In genomic region chr4:40267681-40268080, GRCm38 (mm10) we compare ENCODE assay signal across 8 mouse cellular contexts. TPM values are rescaled to one million over a fixed set of nuclear protein-coding genes. Genes with fewer than 3 reads are reported as not detected.
DNase-seq lines count a peak whose midpoint lies in the region; ATAC-seq and TF ChIP-seq lines count a peak whose summit lies in the region.

No protein-coding gene starts in this region.

- no peak for TF ChIP-seq EP300 in stomach, postnatal 0 days (optimal IDR thresholded peaks at IDR 0.05)

- H3K4me3 ChIP-seq in left cerebral cortex, adult 2 months: peak overlapping the region; percentile 58
- H3K4me3 ChIP-seq in intestine, embryonic 16.5 days (ENCODE audit: low read length): peak overlapping the region; percentile 83
- H3K4me3 ChIP-seq in lung, adult 2 months (replicated peaks; ENCODE audit: extremely low read depth, low read depth, low read length): peak overlapping the region; percentile 85
- H3K4me3 ChIP-seq in stomach, postnatal 0 days (ENCODE audit: low read depth, low read length): peak overlapping the region; percentile 70

- no peak for TF ChIP-seq CTCF in left cerebral cortex, adult 2 months (IDR thresholded peaks at IDR 0.05)
- TF ChIP-seq CTCF in lung, adult 2 months (IDR thresholded peaks at IDR 0.05; ENCODE audit: insufficient read depth, low read length): no peak
- no peak for TF ChIP-seq CTCF in stomach, postnatal 0 days (IDR thresholded peaks at IDR 0.05; ENCODE audit: low read depth)

- ATAC-seq in intestine, embryonic 16.5 days: peak; percentile 61
- peak; percentile 28 for ATAC-seq in stomach, postnatal 0 days (ENCODE audit: low FRiP score, low TSS enrichment)
- ATAC-seq in monocyte, adult 5-6 weeks (replicated peaks; ENCODE audit: insufficient number of reproducible peaks, low FRiP score, low TSS enrichment, poor library complexity, severe bottlenecking): no peak

- TF ChIP-seq POLR2A in lung, adult 2 months (IDR thresholded peaks at IDR 0.05; ENCODE audit: borderline replicate concordance, extremely low read depth, low read depth, low read length): no peak

- H3K4me1 ChIP-seq in intestine, embryonic 16.5 days (ENCODE audit: control insufficient read depth, insufficient read depth, low read length): peaks cover 18% of the 10 kb centered on the region
- H3K4me1 ChIP-seq in lung, adult 2 months (ENCODE audit: control insufficient read depth, insufficient read depth, low read length): peaks cover 4% of the 10 kb centered on the region
- 0 out of 2 replicates have a peak, but pooled peaks cover 2% of the 10 kb centered on the region for H3K4me1 ChIP-seq in stomach, postnatal 0 days (replicated peaks; ENCODE audit: control insufficient read depth, insufficient read depth)

- peak overlapping the region; percentile 88 for H3K4me2 ChIP-seq in intestine, embryonic 16.5 days (ENCODE audit: low read depth, low read length)
- H3K4me2 ChIP-seq in stomach, postnatal 0 days (replicated peaks; ENCODE audit: low read depth): peak overlapping the region; percentile 92

- H3K9ac ChIP-seq in intestine, embryonic 16.5 days (ENCODE audit: low read depth, low read length): peak overlapping the region; percentile 94
- peak overlapping the region; percentile 76 for H3K9ac ChIP-seq in stomach, postnatal 0 days (ENCODE audit: low read length)

- H3K9me3 ChIP-seq in intestine, embryonic 16.5 days (ENCODE audit: control insufficient read depth, low read length): no peaks in the 10 kb centered on the region
- no peaks in the 10 kb centered on the region for H3K9me3 ChIP-seq in stomach, postnatal 0 days (ENCODE audit: control insufficient read depth, low read length)

- intact Hi-C loops in left cerebral cortex, adult 2 months (cut with DNase I): loop anchor here (2.0 kb wide), 1 partner anchor 125 kb away; the partner anchor contains the start of gene Aco1
- intact Hi-C loops in left cerebral cortex, postnatal 10 days (cut with DNase I): loop anchor here (5.0 kb wide), 1 partner anchor 85 kb away; no protein-coding TSS in a partner anchor

- H3K27me3 ChIP-seq in intestine, embryonic 16.5 days (replicated peaks; ENCODE audit: control insufficient read depth, insufficient read depth, low read length): no peaks in the 10 kb centered on the region
- no peaks in the 10 kb centered on the region for H3K27me3 ChIP-seq in stomach, postnatal 0 days (ENCODE audit: control insufficient read depth, insufficient read depth, low read length)

- DNase-seq in left cerebral cortex, adult 2 months (ENCODE audit: extremely low spot score in 1 of 2, low spot score in 2 of 2): no peak
- no peak for DNase-seq in left cerebral cortex, postnatal 10 days (ENCODE audit: extremely low spot score in 1 of 2, low spot score in 2 of 2)
- DNase-seq in c-Kit-negative CD71-positive TER-119-positive erythroid progenitor cells, embryonic 14.5 days (ENCODE audit: low read depth, low spot score): peak; percentile 11
- no peak for DNase-seq in lung, adult 2 months
- DNase-seq in stomach, postnatal 0 days (ENCODE audit: low spot score): peak; percentile 38
- no peak for DNase-seq in cerebellum, postnatal 14 days

- H3K36me3 ChIP-seq in intestine, embryonic 16.5 days (ENCODE audit: control insufficient read depth, insufficient read depth, low read length): peaks cover 2% of the 10 kb centered on the region; the same call in 1 of the 2 replicates
- peaks cover 6% of the 10 kb centered on the region for H3K36me3 ChIP-seq in stomach, postnatal 0 days (ENCODE audit: control insufficient read depth, insufficient read depth, low read length)

- H3K27ac ChIP-seq in left cerebral cortex, adult 2 months: peak overlapping the region; percentile 78
- peak overlapping the region; percentile 100 for H3K27ac ChIP-seq in intestine, embryonic 16.5 days (ENCODE audit: low read length)
- H3K27ac ChIP-seq in stomach, postnatal 0 days (replicated peaks): peak overlapping the region; percentile 99

- 56% methylated on average over 7 of the region's 7 CpGs for WGBS in intestine, embryonic 16.5 days
- 29% methylated on average over 7 of the region's 7 CpGs for WGBS in lung, adult 2 months
- WGBS in stomach, postnatal 0 days: 56% methylated on average over 7 of the region's 7 CpGs

RNA-seq across cellular contexts. Expression of gene Smim27, which starts 1.7 kb away (rescaled TPM):
- total RNA-seq in left cerebral cortex, adult 2 months (2021): 10 to 100 TPM; 10.3 to 11.8 TPM
- total RNA-seq in left cerebral cortex, postnatal 10 days (2021): 10 to 100 TPM in 1 of 2 experiments, 1 to 10 TPM in 1; 8.5 to 14.4 TPM
- polyA plus RNA-seq in intestine, embryonic 16.5 days (2015; fragmentation: Nextera tagmentation; extraction: Ambion mirVana): 27.4 and 28.9 TPM in 2 replicates
- polyA plus RNA-seq in lung, adult 2 months (2012; rRNA removed): 15.2 and 22.2 TPM in 2 replicates
- polyA plus RNA-seq in stomach, postnatal 0 days (2015; fragmentation: Nextera tagmentation; extraction: Ambion mirVana): 49.8 and 50.3 TPM in 2 replicates
- total RNA-seq in monocyte, adult 5-6 weeks (2017): 6.8 to 13.1 TPM (median 8.2 TPM) in 3 replicates

RNA-seq across cellular contexts. Expression of gene Topors, which starts 2.0 kb away (rescaled TPM):
- 10 to 100 TPM; 19.2 to 21.9 TPM for total RNA-seq in left cerebral cortex, adult 2 months (2021)
- total RNA-seq in left cerebral cortex, postnatal 10 days (2021): 10 to 100 TPM; 16.0 to 17.8 TPM
- 30.4 and 31.4 TPM in 2 replicates for polyA plus RNA-seq in intestine, embryonic 16.5 days (2015; fragmentation: Nextera tagmentation; extraction: Ambion mirVana)
- 4.0 and 5.3 TPM in 2 replicates for polyA plus RNA-seq in lung, adult 2 months (2012; rRNA removed)
- 16.3 and 16.8 TPM in 2 replicates for polyA plus RNA-seq in stomach, postnatal 0 days (2015; fragmentation: Nextera tagmentation; extraction: Ambion mirVana)
- 78.8 to 88.0 TPM (median 79.8 TPM) in 3 replicates for total RNA-seq in monocyte, adult 5-6 weeks (2017)

RNA-seq across cellular contexts. Expression of gene Ndufb6, which starts 11.5 kb away (rescaled TPM):
- 100 to 1,000 TPM; 164 to 187 TPM for total RNA-seq in left cerebral cortex, adult 2 months (2021)
- 100 to 1,000 TPM; 213 to 222 TPM for total RNA-seq in left cerebral cortex, postnatal 10 days (2021)
- 399 and 413 TPM in 2 replicates for polyA plus RNA-seq in intestine, embryonic 16.5 days (2015; fragmentation: Nextera tagmentation; extraction: Ambion mirVana)
- 58.8 and 59.3 TPM in 2 replicates for polyA plus RNA-seq in lung, adult 2 months (2012; rRNA removed)
- 354 and 360 TPM in 2 replicates for polyA plus RNA-seq in stomach, postnatal 0 days (2015; fragmentation: Nextera tagmentation; extraction: Ambion mirVana)
- 19.6 to 49.3 TPM (median 45.1 TPM) in 3 replicates for total RNA-seq in monocyte, adult 5-6 weeks (2017)

RNA-seq across cellular contexts. Expression of gene Ddx58, which starts 28.1 kb away (rescaled TPM):
- total RNA-seq in left cerebral cortex, adult 2 months (2021): 1 to 10 TPM; 3.6 to 4.2 TPM
- total RNA-seq in left cerebral cortex, postnatal 10 days (2021): 1 to 10 TPM; 3.5 to 4.8 TPM
- polyA plus RNA-seq in intestine, embryonic 16.5 days (2015; fragmentation: Nextera tagmentation; extraction: Ambion mirVana): 9.9 and 10.8 TPM in 2 replicates
- 14.0 and 21.8 TPM in 2 replicates for polyA plus RNA-seq in lung, adult 2 months (2012; rRNA removed)
- 5.9 and 6.9 TPM in 2 replicates for polyA plus RNA-seq in stomach, postnatal 0 days (2015; fragmentation: Nextera tagmentation; extraction: Ambion mirVana)
- 40.6 to 102 TPM (median 50.8 TPM) in 3 replicates for total RNA-seq in monocyte, adult 5-6 weeks (2017)

Comparison
In these comparisons a context has a peak if more than half of its experiments do, and no peak if none do; other contexts are left out.
1. DNase-seq: peak in c-Kit-negative CD71-positive TER-119-positive erythroid progenitor cells, embryonic 14.5 days (single experiment) and stomach, postnatal 0 days (single experiment); none in left cerebral cortex, adult 2 months (0 of 2), left cerebral cortex, postnatal 10 days (0 of 2), lung, adult 2 months (single experiment) and cerebellum, postnatal 14 days (0 of 2).
2. Peak in every context shown above with its lines, with median percentiles within 50 percentile points of each other: H3K27ac ChIP-seq and H3K4me3 ChIP-seq.